26 mouse cellular contexts compared by ENCODE assay signal in the genomic region with DNA sequence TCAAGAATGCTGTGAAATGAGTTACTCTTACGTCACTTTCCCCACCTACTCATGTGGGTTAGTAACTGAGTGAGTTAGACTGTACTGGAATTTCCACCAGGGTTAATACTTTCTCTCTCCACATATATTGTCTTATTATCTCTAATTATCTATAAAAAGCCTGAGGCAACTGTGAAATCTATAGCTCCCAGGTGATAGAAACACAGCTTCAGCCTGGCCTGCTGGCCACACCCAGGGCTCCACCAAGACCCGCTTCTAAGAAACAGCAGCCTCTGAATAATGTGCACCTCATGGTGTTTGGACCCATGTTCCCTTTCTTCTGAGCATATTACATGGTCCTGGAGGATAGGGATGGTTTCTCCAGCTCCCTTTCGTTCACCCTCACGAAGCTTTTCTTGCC.
DNase-seq lines count a peak whose midpoint lies in the region; ATAC-seq and TF ChIP-seq lines count a peak whose summit lies in the region.
"Had no signal": no experiment of that assay in that cellular context is flagged by ENCODE, and none has a peak within 500 bp of the region (broad histone marks: within the 10 kb centered on the region; RNA-seq: fewer than 3 reads in every experiment).

No protein-coding gene starts in this region.

- H3K4me3 ChIP-seq in stomach, embryonic 15.5 days (replicated peaks) = no peak overlapping the region
- H3K4me3 ChIP-seq in stomach, postnatal 0 days (ENCODE audit: low read depth, low read length) = no peak overlapping the region
- no peak overlapping the region for H3K4me3 ChIP-seq in liver, embryonic 11.5 days (ENCODE audit: low read depth, low read length)
- H3K4me3 ChIP-seq in liver, embryonic 16.5 days (ENCODE audit: low read depth, low read length) = no peak overlapping the region
- no peak overlapping the region for H3K4me3 ChIP-seq in left cerebral cortex, adult 2 months
- H3K4me3 ChIP-seq: forebrain, embryonic 13.5 days; gastrocnemius, adult 2 months; hindbrain, embryonic 12.5 days; intestine, embryonic 15.5 days; layer of hippocampus, adult 2 months had no signal

- H3K9ac ChIP-seq in stomach, embryonic 15.5 days = no peak overlapping the region
- no peak overlapping the region for H3K9ac ChIP-seq in stomach, postnatal 0 days (ENCODE audit: low read length)
- H3K9ac ChIP-seq in liver, embryonic 11.5 days (ENCODE audit: low read depth, low read length) = no peak overlapping the region
- peak overlapping the region; percentile 3; the same call in 1 of the 2 replicates for H3K9ac ChIP-seq in liver, embryonic 16.5 days (ENCODE audit: low read depth, low read length)
- H3K9ac ChIP-seq: forebrain, embryonic 13.5 days; hindbrain, embryonic 12.5 days; intestine, embryonic 15.5 days; lung, embryonic 14.5 days had no signal

- no peak for TF ChIP-seq EP300 in stomach, postnatal 0 days (optimal IDR thresholded peaks at IDR 0.05)

- intact Hi-C loops in left cerebral cortex, adult 2 months (cut with DNase I) = no loop called here
- intact Hi-C loops in heart, postnatal 14 days (cut with DNase I) = no loop called here

- no peak for DNase-seq in stomach, postnatal 0 days (ENCODE audit: low spot score)
- no peak for DNase-seq in liver, embryonic 11.5 days (ENCODE audit: low spot score)
- DNase-seq in frontal cortex, postnatal 10 days (ENCODE audit: low spot score in 2 of 2) = no peak
- DNase-seq in left cerebral cortex, adult 2 months (ENCODE audit: extremely low spot score in 1 of 2, low spot score in 2 of 2) = no peak
- DNase-seq in heart, postnatal 14 days = no peak
- DNase-seq: adrenal gland, postnatal 10 days; cerebellum, adult 18-20 months; cerebellum, postnatal 10 days; gastrocnemius, adult 2 months; kidney, adult 2 months; kidney, postnatal 36 days; left cerebral cortex, postnatal 4 days; lung, embryonic 14.5 days; lung, postnatal 14 days; spleen, adult 18-20 months; thymus, postnatal 14 days had no signal

- 96% methylated on average over 4 of the region's 4 CpGs for WGBS in stomach, embryonic 15.5 days
- WGBS in stomach, postnatal 0 days = 94% methylated on average over 4 of the region's 4 CpGs
- WGBS in liver, embryonic 11.5 days = 83% methylated on average over 4 of the region's 4 CpGs
- whole genome bisulfite sequencing in liver, embryonic 16.5 days (ENCODE audit: insufficient replicate concordance) = 61% methylated on average over 4 of the region's 4 CpGs

- no peaks in the 10 kb centered on the region for H3K4me1 ChIP-seq in stomach, embryonic 15.5 days
- no peaks in the 10 kb centered on the region for H3K4me1 ChIP-seq in stomach, postnatal 0 days (replicated peaks; ENCODE audit: control insufficient read depth, insufficient read depth)
- peaks cover 5% of the 10 kb centered on the region for H3K4me1 ChIP-seq in liver, embryonic 11.5 days (replicated peaks; ENCODE audit: control insufficient read depth, insufficient read depth, low read length)
- peaks cover 32% of the 10 kb centered on the region for H3K4me1 ChIP-seq in liver, embryonic 16.5 days (ENCODE audit: control insufficient read depth, low read depth, low read length)
- H3K4me1 ChIP-seq: forebrain, embryonic 13.5 days; hindbrain, embryonic 12.5 days; intestine, embryonic 15.5 days had no signal

- H3K4me2 ChIP-seq in stomach, embryonic 15.5 days = no peak overlapping the region
- H3K4me2 ChIP-seq in stomach, postnatal 0 days (replicated peaks; ENCODE audit: low read depth) = no peak overlapping the region
- H3K4me2 ChIP-seq in liver, embryonic 11.5 days = peak overlapping the region; percentile 38
- H3K4me2 ChIP-seq in liver, embryonic 16.5 days (ENCODE audit: low read depth, low read length) = peak overlapping the region; percentile 41; the same call in 1 of the 2 replicates
- H3K4me2 ChIP-seq: forebrain, embryonic 13.5 days; hindbrain, embryonic 12.5 days; intestine, embryonic 15.5 days; lung, embryonic 14.5 days; midbrain, embryonic 11.5 days had no signal

- no peak for TF ChIP-seq CTCF in stomach, postnatal 0 days (IDR thresholded peaks at IDR 0.05; ENCODE audit: low read depth)
- no peak for TF ChIP-seq CTCF in left cerebral cortex, adult 2 months (IDR thresholded peaks at IDR 0.05)

- peaks cover 15% of the 10 kb centered on the region for H3K36me3 ChIP-seq in stomach, embryonic 15.5 days
- peaks cover 23% of the 10 kb centered on the region for H3K36me3 ChIP-seq in stomach, postnatal 0 days (ENCODE audit: control insufficient read depth, insufficient read depth, low read length)
- H3K36me3 ChIP-seq in liver, embryonic 11.5 days (ENCODE audit: control insufficient read depth, insufficient read depth, low read length) = peaks cover 9% of the 10 kb centered on the region; the same call in 1 of the 2 replicates
- H3K36me3 ChIP-seq in liver, embryonic 16.5 days (ENCODE audit: control insufficient read depth, insufficient read depth) = peaks cover 17% of the 10 kb centered on the region
- H3K36me3 ChIP-seq: hindbrain, embryonic 12.5 days; intestine, embryonic 15.5 days had no signal

- H3K9me3 ChIP-seq in stomach, embryonic 15.5 days = no peaks in the 10 kb centered on the region
- no peaks in the 10 kb centered on the region for H3K9me3 ChIP-seq in stomach, postnatal 0 days (ENCODE audit: control insufficient read depth, low read length)
- H3K9me3 ChIP-seq in liver, embryonic 11.5 days (ENCODE audit: control insufficient read depth, low read length) = no peaks in the 10 kb centered on the region
- no peaks in the 10 kb centered on the region for H3K9me3 ChIP-seq in liver, embryonic 16.5 days (replicated peaks; ENCODE audit: control insufficient read depth, low read length)
- H3K9me3 ChIP-seq: forebrain, embryonic 13.5 days; hindbrain, embryonic 12.5 days; intestine, embryonic 15.5 days had no signal

- H3K27ac ChIP-seq in stomach, embryonic 15.5 days = no peak overlapping the region
- H3K27ac ChIP-seq in stomach, postnatal 0 days (replicated peaks) = no peak overlapping the region
- H3K27ac ChIP-seq in liver, embryonic 11.5 days (ENCODE audit: low read depth, low read length) = peak overlapping the region; percentile 84
- H3K27ac ChIP-seq in liver, embryonic 16.5 days (ENCODE audit: low read length) = peak overlapping the region; percentile 77
- no peak overlapping the region for H3K27ac ChIP-seq in left cerebral cortex, adult 2 months
- H3K27ac ChIP-seq: forebrain, embryonic 13.5 days; gastrocnemius, adult 2 months; hindbrain, embryonic 12.5 days; hindbrain, postnatal 0 days; intestine, embryonic 15.5 days; layer of hippocampus, adult 2 months had no signal

- peak; percentile 59; the same call in 1 of the 2 replicates for ATAC-seq in stomach, embryonic 15.5 days (ENCODE audit: insufficient read depth, low FRiP score, low read depth)
- ATAC-seq in stomach, postnatal 0 days (ENCODE audit: low FRiP score, low TSS enrichment) = no peak
- peak; percentile 80 for ATAC-seq in liver, embryonic 11.5 days (replicated peaks; ENCODE audit: low FRiP score)
- ATAC-seq in liver, embryonic 16.5 days (ENCODE audit: low read depth) = peak; percentile 50
- ATAC-seq: forebrain, embryonic 13.5 days; hindbrain, postnatal 0 days; intestine, embryonic 15.5 days; midbrain, embryonic 16.5 days had no signal

- H3K27me3 ChIP-seq in stomach, embryonic 15.5 days (replicated peaks) = no peaks in the 10 kb centered on the region
- H3K27me3 ChIP-seq in stomach, postnatal 0 days (ENCODE audit: control insufficient read depth, insufficient read depth, low read length) = no peaks in the 10 kb centered on the region
- H3K27me3 ChIP-seq in liver, embryonic 11.5 days (replicated peaks; ENCODE audit: control insufficient read depth, insufficient read depth, low read length) = no peaks in the 10 kb centered on the region
- no peaks in the 10 kb centered on the region for H3K27me3 ChIP-seq in liver, embryonic 16.5 days (ENCODE audit: control insufficient read depth, insufficient read depth, low read depth, low read length)
- H3K27me3 ChIP-seq: CH12.LX; forebrain, embryonic 13.5 days; hindbrain, embryonic 12.5 days; intestine, embryonic 15.5 days had no signal

Comparison
In these comparisons a context has a peak if more than half of its experiments do, and no peak if none do; other contexts are left out.
1. H3K27ac ChIP-seq: peak in liver, embryonic 11.5 days (single experiment) and liver, embryonic 16.5 days (single experiment); none in stomach, embryonic 15.5 days (single experiment), stomach, postnatal 0 days (single experiment) and left cerebral cortex, adult 2 months (single experiment).
2. H3K4me2 ChIP-seq: peak in liver, embryonic 11.5 days (single experiment) and liver, embryonic 16.5 days (single experiment); none in stomach, embryonic 15.5 days (single experiment) and stomach, postnatal 0 days (single experiment).